Mouse (Mus musculus) testis, postnatal 10 days (tissue): Measurements from ENCODE around the gene Kl.
A peak's percentile ranks its signal among the peaks of the same experiment; 100 is the strongest.

Experiments
- DNase-seq: peaks from one replicate; pipeline ENCODE4 v3.0.0; 2021; ENCODE audit warnings: low spot score

Kl gene

DNA sequence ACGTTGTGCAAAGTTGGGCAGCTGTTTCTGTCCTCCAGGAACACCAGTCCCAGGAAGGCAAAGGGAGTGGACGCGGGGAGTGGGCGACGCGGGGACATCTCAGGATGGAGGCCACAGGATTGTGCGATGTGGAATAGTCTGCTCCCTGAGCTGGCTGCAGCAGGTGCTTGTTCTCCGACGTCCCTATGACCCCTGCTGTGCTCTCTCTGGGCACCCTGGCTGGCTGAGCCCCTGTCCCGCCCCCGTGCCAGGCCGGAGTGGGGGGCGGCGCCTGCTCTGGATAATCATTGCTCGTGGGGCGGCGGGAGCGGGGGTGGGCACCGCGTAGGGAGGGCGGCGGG lies at the start of gene Kl:
TSS of gene Kl (plus strand) at position 280 of the 341 bp plus-strand sequence.
- DNase-seq = no peak

DNA sequence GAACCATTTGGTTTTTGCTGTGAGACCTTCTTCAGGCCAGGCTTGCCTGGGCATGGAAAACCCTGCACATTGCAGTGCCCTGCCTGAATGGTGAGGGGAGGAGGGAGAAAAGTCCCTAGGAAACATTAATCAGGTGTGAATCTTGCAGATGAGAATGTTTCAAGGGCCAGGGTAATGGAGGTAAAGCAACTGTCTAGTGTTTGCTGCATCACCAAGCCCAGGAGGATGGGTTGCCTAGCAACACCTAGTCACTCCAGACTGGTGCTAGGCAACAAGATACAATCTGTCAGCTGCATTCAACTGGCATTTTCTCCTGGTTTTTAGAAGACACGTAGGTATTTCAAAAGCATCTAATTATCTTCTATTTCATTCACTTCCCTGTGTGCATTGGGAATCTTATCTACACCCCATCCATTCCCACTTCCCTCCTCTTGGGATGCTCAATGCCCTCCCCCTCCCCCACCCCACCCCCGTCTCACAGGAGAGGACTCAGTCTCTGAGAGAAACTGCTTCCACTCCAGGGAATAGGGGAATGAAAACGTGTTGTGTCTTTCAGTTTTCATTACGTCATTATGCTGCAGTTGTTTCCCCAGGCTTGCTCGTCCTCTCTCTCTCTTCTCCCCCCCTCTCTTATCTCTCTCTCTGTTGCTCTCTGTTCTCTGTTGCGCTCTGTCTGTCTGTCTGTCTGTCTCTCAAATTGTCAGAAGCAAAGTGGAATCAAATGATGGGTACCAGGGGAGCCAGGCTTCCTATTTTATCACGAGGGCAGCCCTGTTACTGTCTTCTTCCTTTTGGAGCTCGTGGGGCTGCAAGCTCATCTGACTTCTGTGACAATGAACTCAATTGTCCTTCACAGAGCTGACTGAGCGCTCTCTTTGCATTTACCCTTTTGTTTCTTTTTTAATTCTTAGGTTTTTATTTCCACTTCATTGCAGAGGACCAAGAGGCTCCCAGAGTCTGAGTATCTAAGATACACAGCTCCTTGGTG lies 46.1 kb upstream of the Kl start:
- no peak for DNase-seq

DNA sequence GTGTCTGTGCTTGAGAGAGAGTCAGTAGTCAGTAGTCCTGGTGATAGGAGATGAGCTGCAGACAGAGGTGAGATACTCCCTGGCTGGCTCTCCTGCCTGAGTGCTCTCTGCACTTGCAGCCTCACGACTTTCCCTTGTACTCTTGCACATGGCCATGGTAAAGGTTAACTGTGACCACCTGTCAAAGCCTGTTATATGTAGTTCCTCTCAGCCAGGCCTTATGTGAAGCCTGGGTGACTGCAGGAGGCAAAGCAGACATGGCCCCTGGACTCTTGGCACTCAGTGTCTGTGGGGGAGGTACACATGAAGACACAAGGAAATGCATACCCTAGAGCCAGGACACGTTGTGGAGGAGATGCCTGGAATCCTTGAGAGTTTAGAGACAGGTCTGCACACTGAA lies 40.3 kb upstream of the Kl start:
- no peak for DNase-seq

DNA sequence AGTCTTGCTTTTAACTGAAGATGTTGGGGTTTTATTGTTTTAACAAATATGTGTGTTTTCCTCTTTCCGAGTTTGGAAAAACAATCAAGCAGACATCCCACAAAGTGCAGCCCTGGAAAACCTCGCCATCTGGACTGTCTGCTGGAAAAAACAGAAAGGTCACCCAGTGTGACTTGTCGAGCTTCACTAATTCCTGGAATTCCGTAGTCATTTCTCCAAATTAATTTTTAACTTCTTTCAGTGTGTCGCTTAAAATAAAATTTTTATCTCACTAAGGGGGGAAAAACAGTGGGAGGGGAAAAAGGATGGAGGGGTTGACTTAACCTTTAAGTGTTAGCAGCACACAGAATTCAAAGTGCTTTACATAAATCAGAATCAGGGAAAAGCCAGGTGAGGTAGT lies 39.8 kb upstream of the Kl start:
- DNase-seq = no peak

DNA sequence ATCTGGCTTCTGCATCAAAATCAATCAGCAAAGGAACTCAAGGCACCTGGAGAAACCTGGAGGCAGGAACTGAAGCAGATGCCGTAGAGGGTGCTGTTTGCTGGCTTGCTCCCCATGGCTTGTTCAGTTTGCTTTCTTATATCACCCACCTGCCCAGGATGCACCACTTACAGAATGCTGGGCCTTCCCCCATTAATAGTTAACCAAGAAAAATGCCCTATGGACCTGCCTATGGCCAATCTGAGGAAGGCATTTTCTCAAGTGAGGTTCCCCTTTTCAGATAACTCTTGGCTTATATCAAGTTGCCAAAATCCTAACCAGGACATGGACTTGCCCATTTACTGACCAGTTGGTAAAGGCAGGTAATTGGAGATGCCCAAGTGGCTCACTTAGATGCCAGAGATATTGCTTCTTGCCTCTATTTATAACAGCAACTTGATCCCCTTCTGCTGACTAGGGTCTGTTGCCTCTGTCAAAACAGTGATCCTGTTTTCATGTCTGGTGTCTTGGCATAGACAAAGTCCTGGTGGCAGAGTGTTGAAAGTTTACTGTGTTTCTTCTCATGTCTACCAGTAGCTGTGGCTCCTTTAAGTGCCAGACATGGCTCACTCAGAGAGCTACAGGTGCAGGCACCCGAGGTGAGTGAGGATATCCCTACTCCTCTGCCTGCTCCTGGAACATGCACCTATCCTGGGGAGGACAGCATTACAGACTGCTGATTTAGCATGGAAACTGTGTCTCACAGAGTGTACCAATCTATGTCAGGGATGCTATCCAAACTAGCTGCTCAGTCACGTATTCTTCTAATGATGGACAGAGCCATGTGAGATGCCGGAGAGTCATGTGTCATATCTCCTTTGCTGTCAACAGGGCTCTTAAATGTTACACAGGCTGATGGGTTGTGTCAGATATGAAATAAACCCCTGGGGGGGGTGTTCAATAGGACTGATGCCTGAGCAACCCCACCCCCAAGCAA lies 37.0 kb upstream of the Kl start:
- no peak for DNase-seq

DNA sequence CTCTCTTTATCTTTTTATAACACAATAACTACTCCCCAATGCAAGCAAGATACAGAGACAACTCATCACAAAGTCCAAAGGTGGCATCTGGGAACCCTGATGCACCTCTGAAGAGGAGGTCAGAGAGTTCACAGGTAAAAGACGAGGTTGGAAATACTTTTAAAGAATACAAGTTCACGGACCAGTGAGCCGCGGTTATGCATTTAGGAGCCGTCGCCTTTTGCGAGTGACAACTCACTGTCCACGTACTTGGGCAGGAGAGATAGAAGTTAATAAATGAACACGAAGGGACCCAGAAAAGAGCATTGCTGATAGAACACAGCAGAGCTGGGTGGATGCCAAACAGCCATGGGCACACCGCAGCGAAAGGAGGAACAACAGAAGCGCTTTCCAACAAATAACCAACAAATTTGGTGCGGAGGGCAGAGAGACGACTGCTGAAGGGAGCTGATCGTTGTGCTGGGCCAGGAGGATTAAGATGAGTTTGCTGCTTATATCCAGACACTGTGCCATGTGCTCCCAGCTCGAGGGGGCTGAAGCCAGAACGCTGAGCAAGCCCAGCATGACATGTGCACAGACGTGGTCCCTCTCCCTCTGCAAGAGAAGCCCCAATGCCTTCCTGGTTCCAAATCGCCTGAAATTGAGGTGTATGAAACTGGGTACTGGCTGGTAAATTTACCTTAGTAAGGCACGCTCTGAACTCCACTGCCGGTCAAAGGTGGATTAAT lies 35.1 kb upstream of the Kl start:
- DNase-seq = no peak

DNA sequence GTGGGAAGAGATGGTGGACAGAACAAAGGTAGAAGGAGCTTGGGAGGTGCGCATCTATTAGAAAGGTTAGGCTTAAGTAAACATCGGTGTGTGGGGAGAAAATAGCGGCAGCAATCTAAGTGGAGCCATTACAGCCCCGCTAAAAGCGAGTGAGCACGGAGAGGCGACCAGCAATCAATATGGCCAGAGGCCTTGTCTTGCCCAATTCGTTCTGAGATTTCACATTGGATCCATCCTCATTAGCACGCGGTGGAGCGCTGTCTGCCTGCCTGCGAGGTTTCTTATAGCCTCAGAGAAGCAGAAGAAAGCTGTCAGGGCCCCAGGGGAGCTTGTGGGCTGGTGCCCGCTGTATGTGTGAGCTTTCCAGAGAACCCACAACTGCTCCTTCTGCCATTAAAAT lies 33.8 kb upstream of the Kl start:
- DNase-seq = no peak

DNA sequence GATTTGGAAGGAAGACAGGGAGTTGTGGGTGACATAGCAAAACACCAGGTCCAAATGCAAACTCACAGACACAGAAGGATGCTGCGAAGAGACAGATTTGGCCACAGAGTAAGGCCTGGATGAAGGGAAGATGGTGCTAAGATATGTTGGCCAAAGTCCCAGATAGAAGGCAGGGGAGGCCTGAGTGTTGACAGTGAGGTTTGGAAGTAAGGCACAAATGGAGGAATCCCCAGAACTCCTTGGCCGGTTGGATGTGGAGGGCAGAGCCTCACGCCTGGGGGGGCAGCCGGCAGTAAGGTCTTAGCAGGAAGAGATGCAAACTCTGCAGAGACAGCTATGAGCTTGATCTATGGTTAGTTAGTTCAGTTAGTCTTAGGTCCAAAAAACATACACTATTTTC lies 33.1 kb upstream of the Kl start:
- DNase-seq = no peak

DNA sequence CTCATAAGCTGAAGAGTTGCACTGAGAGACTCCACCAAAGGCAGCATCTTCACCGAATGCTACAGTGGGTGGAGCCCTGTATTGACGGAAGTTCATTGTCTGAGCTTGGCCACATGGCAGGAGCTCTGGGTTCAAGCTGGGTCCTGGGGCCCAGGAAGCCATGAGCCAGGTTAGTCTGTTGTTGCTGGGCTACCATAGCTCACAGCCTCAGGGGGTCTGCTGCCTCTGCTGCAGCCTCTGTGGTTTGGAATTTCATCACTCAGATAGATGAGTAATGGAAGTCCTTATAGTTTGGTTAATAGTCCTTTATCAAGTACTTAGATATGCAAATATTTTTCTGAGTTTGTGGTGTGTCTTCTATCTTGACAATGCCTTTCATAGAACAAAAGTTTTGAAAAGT lies 32.4 kb upstream of the Kl start:
- no peak for DNase-seq

DNA sequence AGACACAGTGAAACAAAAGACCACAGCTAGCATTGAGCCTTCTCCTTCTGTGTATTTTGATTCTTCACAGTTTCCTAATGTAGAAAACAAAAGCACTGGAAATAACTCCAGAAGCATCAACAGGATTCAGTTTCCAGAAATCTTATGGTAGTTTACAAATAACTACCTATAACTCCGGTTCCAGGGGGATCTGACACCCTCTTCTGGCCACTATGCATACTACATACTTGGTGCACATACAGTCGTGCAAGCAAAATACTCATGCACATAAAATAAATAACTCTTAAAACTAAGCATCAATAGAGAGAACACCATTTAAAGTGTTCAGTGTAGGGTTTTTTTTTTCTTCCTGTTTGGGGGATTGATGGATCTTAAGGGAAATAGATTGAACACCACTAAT lies 23.0 kb upstream of the Kl start:
- no peak for DNase-seq

DNA sequence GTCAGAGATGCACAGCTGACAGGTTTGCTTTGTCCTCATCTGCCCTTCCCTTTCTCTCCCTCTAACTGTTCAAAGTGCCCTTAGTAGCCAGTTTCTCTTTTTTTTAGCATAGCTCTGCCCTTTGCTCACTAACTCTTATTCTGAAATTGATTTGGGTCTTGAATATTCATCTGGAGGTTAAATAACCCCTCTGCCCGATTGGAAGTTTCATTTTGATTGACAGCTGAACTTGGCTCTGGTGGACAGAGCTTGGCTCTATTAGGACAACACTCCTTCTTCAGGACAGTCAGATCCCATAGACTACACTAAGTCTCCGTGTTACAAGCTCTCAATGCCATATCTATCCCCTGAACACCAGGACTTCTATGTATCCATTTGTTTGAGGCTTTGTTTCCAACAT lies 19.8 kb upstream of the Kl start:
- DNase-seq = no peak

DNA sequence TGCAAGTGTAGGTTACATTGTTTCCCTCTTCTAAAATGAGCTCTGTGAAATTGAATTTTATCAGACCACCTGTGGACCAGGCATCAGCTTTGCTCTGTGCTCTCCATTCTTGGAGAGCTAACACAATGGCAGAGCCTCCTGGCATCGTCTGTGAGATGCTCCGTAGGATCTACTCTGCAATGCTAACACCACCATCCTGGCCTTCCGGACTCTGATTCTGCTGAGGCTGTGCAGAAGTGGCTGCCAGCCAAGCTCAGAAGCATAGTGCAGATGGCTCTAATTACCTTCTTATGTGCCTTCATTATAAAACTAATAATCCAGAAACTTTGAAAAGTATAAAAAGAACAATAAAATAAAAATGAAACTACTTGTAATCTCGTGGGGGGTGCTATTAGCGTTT lies 16.2 kb upstream of the Kl start:
- DNase-seq = no peak

DNA sequence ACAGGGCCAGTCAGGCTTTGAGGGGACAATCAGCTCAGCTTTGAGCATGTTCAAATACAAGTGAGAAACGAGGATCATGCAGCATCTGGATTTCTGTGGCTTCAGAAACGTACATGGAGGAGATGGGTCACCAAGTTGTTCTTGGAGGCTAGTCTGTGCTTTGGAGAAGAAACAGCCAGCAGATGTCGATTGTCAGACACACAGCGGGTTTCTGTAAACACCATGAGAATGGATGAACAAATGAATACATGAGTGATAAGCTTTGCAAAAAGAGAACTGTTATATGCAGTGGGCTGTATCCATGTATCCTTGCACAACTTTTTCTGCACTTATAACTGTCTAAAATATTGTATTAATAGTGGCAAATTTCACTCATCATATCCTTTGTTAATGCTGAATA lies 15.6 kb upstream of the Kl start:
- DNase-seq = no peak

DNA sequence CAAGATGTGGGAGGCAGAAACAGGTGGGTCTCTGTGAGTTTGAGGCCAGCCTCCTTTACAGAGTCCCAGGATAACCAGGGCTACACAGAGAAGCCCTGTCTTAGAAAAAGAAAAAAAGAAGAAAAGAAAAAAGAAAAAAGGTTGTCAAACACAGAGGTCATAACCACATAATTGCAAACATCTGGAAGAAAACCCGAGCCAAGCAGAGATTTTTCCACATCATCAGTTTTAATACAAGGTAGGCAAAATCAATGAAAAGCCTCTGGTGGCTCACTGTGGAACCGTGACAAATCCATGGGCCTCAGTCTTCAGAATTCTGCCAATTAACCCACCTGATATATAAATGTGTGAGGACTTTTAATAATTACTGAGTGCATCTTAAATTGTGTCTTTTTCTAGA lies 14.9 kb upstream of the Kl start:
- no peak for DNase-seq

DNA sequence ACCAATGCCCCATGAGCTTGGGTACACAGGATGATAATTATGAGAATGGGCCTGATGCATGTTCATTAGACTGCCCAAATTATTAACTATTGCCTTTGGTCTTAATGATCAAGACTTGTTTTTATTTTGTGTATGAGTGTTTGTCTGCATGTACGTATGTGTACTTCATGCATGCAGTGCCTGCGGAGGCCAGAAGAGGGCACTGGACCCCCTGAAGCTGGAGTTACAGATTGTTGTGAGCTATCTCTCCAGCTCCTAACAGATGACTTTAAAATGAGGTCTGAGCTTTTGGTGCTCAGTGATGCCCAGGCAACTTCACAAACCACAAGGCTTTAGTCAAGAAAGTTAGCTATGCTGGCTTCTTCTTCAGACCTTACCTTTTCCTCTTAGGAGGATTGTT lies 6.8 kb upstream of the Kl start:
- no peak for DNase-seq

DNA sequence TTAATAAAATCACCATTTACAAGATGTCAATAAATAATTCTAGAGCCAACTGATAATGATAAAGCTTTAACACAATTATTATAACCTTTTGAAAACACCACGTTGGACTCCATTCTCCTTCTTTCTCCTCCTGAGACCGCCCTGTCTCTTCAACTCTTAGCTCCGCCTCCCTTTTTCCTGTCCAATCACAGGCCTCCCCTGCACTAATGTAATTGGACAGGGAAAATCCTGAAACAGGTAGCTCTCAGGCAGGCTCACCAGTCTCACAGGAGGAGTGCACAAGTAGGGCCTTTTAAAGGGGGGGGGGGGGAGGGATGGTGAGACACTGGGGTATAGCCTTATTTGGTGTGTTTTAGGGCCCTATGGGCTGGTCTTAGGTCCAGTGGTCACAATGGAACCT lies 3.3 kb upstream of the Kl start:
- DNase-seq = no peak

DNA sequence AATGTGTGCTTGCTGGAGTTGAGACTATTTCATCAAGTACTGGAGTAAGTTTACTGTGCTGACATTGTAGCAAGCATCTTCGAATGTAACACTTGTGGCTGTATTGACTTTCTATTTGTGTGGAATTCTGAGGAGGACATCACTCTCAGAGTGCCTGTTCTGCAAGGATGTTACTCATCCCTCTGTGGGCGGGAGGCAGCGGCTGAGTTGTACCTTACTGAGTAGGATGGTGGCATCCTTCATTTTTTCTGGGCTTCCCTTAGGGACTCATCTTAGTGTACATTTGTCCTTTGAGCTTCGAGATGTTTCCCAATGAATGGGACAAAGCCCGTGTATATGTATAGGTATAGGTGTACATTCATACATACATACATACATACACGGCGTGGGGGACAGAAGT lies 1.1 kb upstream of the Kl start:
- DNase-seq = no peak

DNA sequence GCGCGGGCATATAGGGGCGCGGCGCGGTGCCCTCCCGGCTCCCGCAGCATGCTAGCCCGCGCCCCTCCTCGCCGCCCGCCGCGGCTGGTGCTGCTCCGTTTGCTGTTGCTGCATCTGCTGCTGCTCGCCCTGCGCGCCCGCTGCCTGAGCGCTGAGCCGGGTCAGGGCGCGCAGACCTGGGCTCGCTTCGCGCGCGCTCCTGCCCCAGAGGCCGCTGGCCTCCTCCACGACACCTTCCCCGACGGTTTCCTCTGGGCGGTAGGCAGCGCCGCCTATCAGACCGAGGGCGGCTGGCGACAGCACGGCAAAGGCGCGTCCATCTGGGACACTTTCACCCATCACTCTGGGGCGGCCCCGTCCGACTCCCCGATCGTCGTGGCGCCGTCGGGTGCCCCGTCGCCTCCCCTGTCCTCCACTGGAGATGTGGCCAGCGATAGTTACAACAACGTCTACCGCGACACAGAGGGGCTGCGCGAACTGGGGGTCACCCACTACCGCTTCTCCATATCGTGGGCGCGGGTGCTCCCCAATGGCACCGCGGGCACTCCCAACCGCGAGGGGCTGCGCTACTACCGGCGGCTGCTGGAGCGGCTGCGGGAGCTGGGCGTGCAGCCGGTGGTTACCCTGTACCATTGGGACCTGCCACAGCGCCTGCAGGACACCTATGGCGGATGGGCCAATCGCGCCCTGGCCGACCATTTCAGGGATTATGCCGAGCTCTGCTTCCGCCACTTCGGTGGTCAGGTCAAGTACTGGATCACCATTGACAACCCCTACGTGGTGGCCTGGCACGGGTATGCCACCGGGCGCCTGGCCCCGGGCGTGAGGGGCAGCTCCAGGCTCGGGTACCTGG lies 488 bp downstream of the Kl start:
- DNase-seq = peak; percentile 54

DNA sequence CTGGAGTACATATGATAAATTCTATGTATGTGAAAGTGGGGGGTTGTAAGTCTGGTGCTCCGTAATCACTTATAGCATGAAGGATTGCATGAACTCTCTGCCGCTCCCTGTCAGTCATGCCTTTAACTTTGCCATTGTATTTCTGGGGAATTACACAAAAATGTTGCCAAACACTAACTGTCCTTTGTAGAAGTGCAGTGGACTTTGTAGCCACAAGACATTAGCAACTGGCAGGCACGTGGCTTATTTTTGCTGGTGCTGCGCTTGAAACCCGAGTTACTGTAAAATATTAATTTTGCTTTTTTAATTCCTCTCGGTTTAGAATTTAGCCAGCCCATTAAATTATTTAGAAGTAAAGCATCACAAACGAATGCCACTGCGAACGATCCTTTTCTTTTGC lies 2.4 kb downstream of the Kl start:
- no peak for DNase-seq

DNA sequence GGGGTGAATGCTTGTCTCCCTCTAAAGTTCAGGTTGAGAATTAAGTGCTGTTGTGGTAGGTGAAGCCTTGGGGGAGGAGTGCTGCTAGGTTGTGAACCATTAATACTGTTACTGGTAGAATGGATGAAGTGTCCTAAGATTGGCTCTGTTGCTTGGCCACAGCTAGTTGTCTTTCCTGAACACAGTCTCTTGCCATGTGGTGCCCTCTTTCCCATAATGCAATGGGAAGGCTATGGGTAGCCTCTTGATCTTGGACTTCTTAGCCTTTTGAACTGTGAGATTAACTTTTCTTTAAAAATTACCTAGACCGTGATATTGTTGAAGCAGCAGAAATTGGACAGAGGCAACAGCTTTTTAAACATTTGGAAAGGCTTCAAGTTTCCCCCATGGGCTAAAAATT lies 7.5 kb downstream of the Kl start:
- no peak for DNase-seq

DNA sequence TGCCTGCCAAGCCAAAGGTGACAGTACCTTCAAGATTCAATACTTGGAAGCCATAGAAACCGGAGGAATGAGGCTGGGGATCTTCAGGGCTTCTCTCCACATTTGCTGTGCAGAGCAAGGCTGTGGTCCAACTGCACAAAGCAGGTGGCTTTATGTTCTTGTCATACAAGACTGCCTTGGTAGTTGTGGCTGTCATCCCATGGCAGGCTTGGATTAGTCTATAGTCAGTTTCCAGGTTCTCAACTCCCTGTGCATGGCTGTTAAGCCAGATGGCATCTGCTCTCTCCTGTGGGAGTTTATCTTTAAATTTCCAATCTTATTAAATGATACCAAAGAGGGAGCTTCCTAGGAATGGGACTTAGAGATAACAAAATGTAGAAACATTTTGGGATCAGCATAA lies 9.2 kb downstream of the Kl start:
- DNase-seq = no peak

DNA sequence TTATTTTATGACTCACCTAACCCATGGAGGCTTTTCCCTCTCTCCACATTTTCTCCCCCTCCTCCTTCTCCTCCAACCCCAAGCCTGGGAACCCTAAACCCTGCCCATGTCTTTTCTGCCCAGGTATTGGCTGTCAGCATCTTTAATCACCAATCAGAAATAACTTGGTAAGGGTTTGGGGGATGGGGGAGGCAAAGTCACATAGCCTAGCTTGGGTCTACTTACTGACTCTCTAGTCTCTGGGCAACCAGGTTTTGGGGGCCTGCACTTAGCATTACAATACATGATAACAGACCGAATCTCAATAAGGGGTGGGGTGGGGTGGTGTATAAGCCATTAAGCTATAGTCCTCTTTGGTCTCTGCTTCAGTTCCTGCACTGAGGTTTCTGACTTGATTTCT lies 10.3 kb downstream of the Kl start:
- DNase-seq = no peak
